17 mouse cellular contexts compared by ENCODE assay signal in genomic region chr2:81644671-81645070, GRCm38 (mm10).
DNase-seq lines count a peak whose midpoint lies in the region; ATAC-seq and TF ChIP-seq lines count a peak whose summit lies in the region.
"Had no signal": no experiment of that assay in that cellular context is flagged by ENCODE, and none has a peak within 500 bp of the region (broad histone marks: within the 10 kb centered on the region; RNA-seq: fewer than 3 reads in every experiment).

No protein-coding gene starts in this region.

- TF ChIP-seq POLR2A in heart, adult 2 months (IDR thresholded peaks at IDR 0.05; ENCODE audit: insufficient read depth, low read depth, low read length), result no peak

- no peak for TF ChIP-seq CTCF in heart, adult 2 months (IDR thresholded peaks at IDR 0.05)

- no peak overlapping the region for H3K9ac ChIP-seq in heart, adult 2 months (ENCODE audit: low read depth, low read length)
- H3K9ac ChIP-seq in midbrain, embryonic 16.5 days (ENCODE audit: low read depth, low read length), result no peak overlapping the region
- H3K9ac ChIP-seq: embryonic facial prominence, embryonic 13.5 days; forebrain, embryonic 12.5 days; heart, embryonic 12.5 days; hindbrain, embryonic 15.5 days had no signal

- 83% methylated on average over 16 of the region's 16 CpGs for WGBS in heart, adult 2 months
- 95% methylated on average over 16 of the region's 16 CpGs for WGBS in midbrain, embryonic 16.5 days

- no peak overlapping the region for H3K27ac ChIP-seq in heart, adult 2 months
- no peak overlapping the region for H3K27ac ChIP-seq in midbrain, embryonic 16.5 days (ENCODE audit: low read length)
- H3K27ac ChIP-seq: embryonic facial prominence, embryonic 13.5 days; forebrain, embryonic 12.5 days; hindbrain, embryonic 15.5 days had no signal

- H3K4me2 ChIP-seq in midbrain, embryonic 16.5 days (ENCODE audit: low read length), result no peak overlapping the region
- H3K4me2 ChIP-seq: embryonic facial prominence, embryonic 13.5 days; forebrain, embryonic 12.5 days; heart, embryonic 12.5 days; hindbrain, embryonic 15.5 days had no signal

- no peaks in the 10 kb centered on the region for H3K9me3 ChIP-seq in midbrain, embryonic 16.5 days (replicated peaks; ENCODE audit: control insufficient read depth, low read length, poor library complexity, severe bottlenecking)
- H3K9me3 ChIP-seq: embryonic facial prominence, embryonic 13.5 days; forebrain, embryonic 12.5 days; hindbrain, embryonic 15.5 days had no signal

- H3K36me3 ChIP-seq in heart, adult 2 months (ENCODE audit: control insufficient read depth, insufficient read depth, low read length), result no peaks in the 10 kb centered on the region
- no peaks in the 10 kb centered on the region for H3K36me3 ChIP-seq in midbrain, embryonic 16.5 days (ENCODE audit: control insufficient read depth, insufficient read depth, low read length)
- H3K36me3 ChIP-seq: embryonic facial prominence, embryonic 13.5 days; forebrain, embryonic 12.5 days; heart, embryonic 12.5 days; hindbrain, embryonic 15.5 days had no signal

- no peaks in the 10 kb centered on the region for H3K4me1 ChIP-seq in heart, adult 2 months (ENCODE audit: control insufficient read depth, insufficient read depth, low read length)
- H3K4me1 ChIP-seq in midbrain, embryonic 16.5 days (ENCODE audit: control insufficient read depth, insufficient read depth, low read length), result no peaks in the 10 kb centered on the region
- H3K4me1 ChIP-seq: embryonic facial prominence, embryonic 13.5 days; forebrain, embryonic 12.5 days; heart, embryonic 12.5 days; hindbrain, embryonic 15.5 days had no signal

- ATAC-seq in midbrain, embryonic 16.5 days, result no peak
- ATAC-seq: activated CD4-positive, CD25-positive, alpha-beta regulatory T cell, adult 4 months; forebrain, embryonic 16.5 days; intestine, embryonic 16.5 days; Patski had no signal

- no peak overlapping the region for H3K4me3 ChIP-seq in heart, adult 2 months
- H3K4me3 ChIP-seq in midbrain, embryonic 16.5 days (ENCODE audit: low read depth, low read length), result no peak overlapping the region
- H3K4me3 ChIP-seq: embryonic facial prominence, embryonic 13.5 days; forebrain, embryonic 12.5 days; heart, embryonic 12.5 days; hindbrain, embryonic 15.5 days had no signal

- peak; percentile 33 for DNase-seq in heart, adult 11 months
- DNase-seq in heart, adult 2 months, result no peak
- peak; percentile 5 for DNase-seq in cerebellum, adult 8-10 months
- DNase-seq in cerebellum, postnatal 14 days, result peak; percentile 61 to 86
- DNase-seq in testis, postnatal 10 days (ENCODE audit: low spot score), result no peak
- DNase-seq: adrenal gland, postnatal 14 days; gastrocnemius, postnatal 10 days had no signal

- H3K79me2 ChIP-seq in heart, adult 2 months (replicated peaks; ENCODE audit: control insufficient read depth, insufficient read depth, low read length), result no peaks in the 10 kb centered on the region

- intact Hi-C loops in heart, adult 2 months (cut with DNase I), result no loop called here

- TF ChIP-seq EP300 in heart, adult 2 months (IDR thresholded peaks at IDR 0.05; ENCODE audit: insufficient read depth, low read depth, low read length), result no peak

- H3K27me3 ChIP-seq in heart, adult 2 months (ENCODE audit: control insufficient read depth, insufficient read depth, low read length), result no peaks in the 10 kb centered on the region
- H3K27me3 ChIP-seq in midbrain, embryonic 16.5 days (ENCODE audit: control insufficient read depth, insufficient read depth, low read depth, low read length), result no peaks in the 10 kb centered on the region
- H3K27me3 ChIP-seq: CH12.LX; embryonic facial prominence, embryonic 13.5 days; forebrain, embryonic 12.5 days; heart, embryonic 12.5 days; hindbrain, embryonic 15.5 days; Patski had no signal

Comparison
In these comparisons a context has a peak if more than half of its experiments do, and no peak if none do; other contexts are left out.
1. DNase-seq: peak in heart, adult 11 months (single experiment), cerebellum, adult 8-10 months (single experiment) and cerebellum, postnatal 14 days (2 of 2); none in heart, adult 2 months (0 of 2) and testis, postnatal 10 days (single experiment).